Mouse (Mus musculus): ENCODE results near the gene Gli2. TPM values are rescaled to one million over a fixed set of nuclear protein-coding genes. Genes with fewer than 3 reads are reported as not detected.

The Gli2 gene
- total RNA-seq (2021) = 1.5 and 2.3 TPM in 2 replicates
- long read RNA-seq, experiment 1 = 0 reads
- long read RNA-seq, experiment 2 = 0 reads

DNA sequence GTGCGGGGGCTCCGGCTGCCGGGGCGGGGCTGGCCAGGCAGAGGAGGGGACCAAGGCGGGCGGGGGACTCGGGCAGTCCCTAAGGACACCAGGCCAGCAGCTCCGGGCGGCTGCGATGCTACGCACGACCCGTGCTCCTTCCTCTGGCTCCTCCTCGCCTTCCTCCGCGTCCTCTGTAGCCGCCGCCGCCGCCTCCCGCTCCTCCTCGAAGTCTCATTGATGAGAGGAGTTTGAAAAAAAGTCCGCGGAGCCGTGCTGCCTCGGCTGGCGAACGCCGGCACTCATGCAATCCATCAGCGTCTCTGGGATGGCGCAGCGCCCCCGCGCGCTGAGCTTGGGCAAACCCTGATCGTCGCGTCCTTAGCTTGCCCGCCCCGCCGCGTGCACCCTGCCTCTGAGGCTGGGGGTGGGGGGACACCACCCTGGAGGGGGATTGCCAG, at the start of gene Gli2:
Gene Gli2, minus strand, starts transcription at position 218 of the 440 bp plus-strand sequence.
- DNase-seq = peak; percentile 90

DNA sequence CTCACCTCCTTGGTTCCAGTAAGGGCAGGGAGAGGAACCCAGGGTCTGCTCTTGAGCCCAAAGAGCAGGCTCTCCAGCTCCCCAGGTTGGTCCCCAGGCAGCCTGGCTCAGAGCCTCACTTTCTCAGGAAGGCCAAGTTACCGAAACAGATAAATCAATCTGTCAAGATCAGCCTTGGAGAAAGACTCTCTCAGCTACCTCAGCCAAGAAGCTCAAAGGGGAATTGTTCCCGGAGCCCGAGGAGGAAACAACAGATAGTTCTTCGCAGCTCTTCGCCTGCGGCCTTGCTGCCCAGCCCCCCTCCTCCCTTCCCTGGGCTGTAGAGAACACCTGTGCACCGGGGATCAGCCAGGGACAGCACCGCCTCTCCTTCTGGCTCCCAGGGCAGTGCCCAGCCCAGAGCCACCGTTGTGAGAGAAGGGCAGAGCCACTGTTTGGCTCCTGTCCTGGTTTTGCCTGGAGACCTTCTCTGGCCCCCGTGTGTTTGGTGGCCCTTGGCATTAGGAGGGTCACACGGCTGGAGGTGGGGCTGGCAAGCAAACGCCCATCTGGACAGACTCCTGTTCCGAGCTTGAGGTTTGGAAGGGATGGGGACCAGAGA, 44.6 kb upstream of the Gli2 start:
- peak; percentile 49 for DNase-seq

DNA sequence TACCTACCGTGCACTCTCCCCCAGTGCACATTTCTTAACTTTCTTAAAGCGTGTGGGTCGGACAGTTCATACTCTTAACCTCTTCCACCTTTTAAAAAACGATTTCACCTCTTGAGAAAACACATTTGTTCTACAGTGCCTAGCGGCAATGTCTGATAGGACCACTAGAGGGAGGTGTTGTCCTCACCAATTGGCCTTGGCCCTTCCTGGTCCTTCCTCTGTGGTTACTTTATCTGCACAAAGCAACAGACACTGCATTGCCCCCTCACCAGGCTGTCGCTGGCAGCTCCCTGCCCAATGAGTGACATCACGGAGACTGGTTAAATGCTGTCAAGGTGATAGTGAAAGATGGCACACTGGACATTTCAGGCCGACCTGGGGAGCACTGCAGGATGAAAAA, 40.3 kb upstream of the Gli2 start:
- peak; percentile 82 for DNase-seq

DNA sequence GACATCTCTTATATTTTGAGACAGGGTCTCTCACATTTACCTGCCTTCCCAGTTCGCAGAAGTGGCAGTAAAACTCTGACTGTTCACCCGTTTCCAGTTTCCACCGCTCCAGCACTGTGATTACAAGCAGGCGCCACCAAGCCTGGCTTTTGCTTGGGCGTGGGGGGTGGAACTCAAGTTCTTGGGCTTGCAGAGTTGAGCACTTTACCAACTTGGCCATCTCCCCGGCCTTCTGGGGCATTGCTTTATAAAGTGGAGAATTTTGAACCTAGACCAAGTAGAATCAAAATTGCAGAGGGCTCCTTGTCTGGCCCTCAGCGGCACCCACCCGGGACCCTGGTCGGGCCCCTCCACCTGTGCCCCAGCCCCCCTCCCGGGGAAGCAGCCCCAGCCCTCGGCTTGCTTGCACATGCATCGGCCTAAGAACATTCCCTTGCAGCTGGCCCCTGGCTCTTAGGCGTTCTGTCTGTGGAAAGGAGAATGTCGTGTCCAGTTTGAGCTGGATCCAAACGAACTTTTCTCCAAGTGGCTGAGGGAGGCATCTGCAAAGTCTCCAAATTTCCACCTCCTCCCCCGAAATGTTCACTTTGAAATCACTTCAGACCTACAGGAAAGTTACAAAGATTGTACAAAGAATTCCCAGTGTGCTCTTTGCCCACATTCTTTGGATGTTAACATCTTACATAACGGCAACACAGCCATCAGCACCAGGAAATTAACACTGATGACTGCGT, 36.6 kb upstream of the Gli2 start:
- peak; percentile 37 for DNase-seq

DNA sequence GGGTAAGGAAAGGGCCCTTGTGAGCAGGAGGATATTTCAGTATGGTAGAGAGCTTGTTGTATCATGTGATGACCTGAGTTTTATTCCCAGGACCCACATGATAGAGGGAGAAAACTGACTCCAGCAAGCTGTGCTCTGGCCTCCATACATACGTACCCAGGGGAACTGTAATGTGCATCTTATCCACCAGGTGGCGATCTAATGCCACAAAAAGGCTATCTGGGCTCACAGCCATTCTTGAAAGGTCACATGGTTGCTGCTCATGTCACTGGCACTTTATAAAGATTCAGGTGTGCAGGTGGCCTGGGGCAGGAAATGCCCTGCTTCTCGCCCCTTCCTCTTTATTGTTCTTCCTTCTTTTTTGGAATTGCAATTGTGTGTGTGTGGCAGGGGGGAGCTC, 34.1 kb upstream of the Gli2 start:
- peak; percentile 86 for DNase-seq

DNA sequence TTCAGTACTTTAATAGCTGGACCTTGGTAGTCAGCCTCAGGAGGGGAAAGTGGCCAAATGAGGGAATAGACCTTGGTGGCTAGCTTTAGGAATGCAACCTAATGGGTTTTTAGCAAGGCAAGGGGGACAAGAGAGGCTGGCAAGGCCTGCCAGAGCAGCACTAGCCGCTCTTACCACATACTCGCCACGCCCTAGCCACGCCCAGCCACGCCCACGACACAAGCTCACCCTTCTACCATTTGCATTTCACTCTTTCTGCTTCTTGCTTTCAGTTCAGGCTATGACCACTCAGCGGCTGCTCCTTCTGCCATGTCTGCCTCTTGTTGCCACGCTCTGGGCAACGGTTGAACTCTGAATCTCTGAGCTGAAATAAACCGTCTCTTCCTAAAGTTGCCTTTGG, 32.4 kb upstream of the Gli2 start:
- no peak for DNase-seq

DNA sequence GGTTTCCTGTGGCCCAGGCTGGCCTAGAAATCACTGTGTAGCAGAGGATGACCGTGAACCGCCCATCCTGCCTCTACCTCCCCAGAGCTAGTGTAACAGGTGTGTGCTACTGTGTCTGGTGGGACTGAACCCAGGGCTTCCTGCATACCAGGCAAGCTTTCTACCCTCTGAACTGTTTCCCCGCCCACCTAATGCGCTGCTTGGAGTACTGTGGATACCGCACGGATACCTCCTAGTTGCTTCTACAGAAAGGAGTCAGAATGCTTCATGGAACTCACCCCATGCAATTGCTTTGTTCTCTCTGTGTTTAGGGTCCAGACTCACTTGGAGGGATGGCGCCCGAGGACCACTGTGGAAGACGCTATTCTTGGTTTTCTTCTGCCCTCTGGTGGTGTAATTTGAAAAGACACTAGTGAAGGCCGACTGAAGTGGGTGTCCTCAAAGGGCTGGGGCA, 30.1 kb upstream of the Gli2 start:
- peak; percentile 44 for DNase-seq

DNA sequence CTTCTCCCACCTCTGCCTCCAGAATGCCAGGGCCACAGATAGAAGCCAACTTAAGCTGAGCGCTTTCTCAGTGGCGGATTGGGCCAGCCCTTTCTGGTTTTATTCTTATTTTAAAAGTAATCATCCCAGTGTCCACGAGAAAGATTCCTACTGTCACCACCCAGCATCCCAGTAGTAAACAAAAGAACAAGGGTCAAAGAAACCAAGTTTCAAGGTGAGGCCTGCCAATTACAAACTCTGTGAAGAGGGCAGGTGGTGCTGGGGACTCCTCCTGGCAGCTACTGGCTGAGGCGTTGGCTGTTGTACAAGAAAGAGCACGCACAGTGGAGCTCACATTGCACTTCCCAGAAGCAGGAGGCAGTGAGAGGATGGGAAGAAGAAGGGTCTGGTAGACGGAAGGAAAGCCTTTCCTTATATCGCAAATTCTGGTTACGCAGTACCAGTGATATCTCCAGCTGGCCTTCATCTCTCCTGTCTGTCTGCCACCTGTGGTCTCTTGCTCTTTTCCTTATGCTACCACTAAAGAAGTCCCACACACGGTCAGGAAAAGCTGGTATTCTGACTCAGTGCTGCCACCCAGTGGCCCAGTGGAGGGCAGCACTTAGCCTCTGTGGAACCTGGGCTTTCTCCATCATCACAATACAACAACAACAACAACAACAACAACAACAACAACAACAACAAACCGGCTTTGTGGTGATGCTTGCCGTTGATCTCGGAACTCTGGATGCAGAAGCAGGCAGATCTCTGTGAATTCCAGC, 29.0 kb upstream of the Gli2 start:
- peak; percentile 54 for DNase-seq

DNA sequence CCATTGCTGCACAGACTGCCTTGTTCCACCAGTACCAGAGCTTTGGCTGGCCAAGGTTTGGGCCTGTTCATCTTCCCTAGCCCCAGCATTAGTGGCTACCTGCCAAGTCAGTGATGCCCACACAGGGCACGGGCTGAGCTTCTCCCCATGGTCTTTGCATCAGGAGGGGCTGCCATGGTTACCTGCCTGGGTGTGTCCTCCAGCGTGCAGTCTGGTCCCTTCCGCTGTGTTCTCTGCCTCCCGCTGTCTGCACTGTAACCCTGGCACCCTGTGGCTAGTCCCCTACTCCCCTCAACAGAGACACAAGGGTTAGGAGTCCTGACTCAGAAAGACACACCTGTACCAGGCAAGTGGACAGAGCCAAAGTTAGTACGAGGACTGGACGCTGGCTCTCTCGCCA, 24.5 kb upstream of the Gli2 start:
- no peak for DNase-seq

DNA sequence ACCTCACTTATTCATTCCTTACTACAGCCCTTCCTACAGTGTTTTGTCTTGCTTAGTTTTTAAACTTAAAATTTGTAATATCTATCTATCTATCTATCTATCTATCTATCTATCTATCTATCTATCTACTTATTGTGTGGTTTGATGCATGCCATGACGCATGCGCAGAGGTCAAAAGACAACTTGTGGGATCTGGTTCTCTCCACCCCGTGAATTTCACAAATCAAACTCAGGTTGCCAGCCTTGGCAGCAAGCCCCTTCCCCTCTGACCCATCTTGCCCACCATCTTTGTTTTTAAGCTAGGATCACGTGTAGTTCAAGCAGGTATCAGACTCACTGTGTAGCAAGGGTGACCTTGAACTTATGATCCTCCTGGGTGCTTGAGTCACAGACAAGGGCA, 22.9 kb upstream of the Gli2 start:
- no peak for DNase-seq

DNA sequence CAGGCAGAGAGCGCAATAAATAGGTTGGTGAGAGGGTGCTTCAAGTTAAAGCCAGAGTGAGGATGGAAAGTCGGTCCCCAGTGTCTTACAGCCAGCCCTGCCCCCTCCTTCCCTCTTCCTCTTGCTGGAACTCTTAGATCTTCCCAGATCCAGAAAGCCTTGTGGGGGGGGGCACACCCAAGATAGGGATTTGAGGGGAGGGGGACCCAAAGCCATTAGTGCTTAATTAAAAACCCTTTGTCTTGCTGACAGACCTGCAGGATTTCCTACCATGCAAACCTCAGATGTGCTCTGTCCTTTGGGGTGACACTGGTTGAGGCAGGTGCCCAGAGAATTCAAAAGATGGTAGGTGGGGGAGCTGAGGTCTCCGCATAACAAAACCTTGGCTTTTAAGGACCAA, 22.5 kb upstream of the Gli2 start:
- DNase-seq = no peak

DNA sequence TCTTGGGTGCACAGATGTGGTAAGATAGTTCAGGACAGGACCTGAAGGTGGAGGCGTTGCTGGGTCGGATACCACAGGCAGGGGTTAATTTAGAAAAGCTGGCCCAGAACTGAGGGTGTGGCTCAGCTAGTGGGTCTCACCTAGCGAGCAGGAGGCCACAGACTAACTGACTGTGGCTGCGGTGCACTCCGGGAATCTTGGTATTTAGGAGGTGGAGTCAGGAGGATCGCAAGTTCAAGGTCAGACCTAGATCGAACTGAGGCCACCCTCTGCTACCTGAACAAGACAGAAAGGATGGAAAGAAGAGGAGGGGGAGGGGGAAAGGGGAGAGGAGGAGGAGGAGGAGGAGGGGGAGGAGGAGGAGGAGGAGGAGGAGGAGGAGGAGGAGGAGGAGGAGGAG, 22.1 kb upstream of the Gli2 start:
- no peak for DNase-seq

DNA sequence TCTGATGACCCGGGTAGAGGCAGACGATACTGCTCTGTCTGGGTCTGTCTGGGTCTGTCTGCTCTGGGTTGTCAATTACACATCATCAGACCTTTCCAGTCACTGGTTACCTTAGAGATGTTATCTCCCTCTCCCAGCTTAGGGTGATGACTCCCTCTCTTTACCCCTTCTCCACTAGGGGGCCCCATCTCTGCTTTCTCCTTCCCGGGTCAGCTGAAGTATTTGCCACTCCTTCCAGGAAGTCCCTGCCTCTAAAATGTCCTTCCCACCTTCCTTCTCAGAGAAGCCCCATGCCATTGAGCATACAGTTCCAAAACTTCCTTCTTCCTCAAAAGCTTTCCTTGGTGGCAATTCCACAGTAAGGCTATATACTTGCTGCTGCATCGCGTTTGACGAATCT, 21.5 kb upstream of the Gli2 start:
- DNase-seq = no peak

DNA sequence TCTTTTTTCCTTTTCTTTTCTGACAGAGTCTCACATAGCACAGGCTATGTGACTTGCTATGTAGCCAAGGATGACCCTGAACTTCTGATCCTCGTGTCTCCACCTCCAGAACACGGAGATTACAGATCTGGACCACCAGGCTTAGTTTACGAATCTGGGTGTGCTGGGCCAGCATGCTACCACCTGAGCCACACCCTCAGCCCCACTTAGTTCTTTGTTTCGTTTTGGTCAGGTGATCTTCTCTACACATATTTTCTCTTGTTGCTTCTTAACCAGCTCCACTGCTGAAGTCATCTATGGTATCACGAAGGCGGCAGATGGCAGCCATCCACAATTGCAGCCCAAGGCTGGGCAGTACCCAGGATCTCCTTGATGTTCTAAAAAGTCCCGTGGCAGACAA, 20.5 kb upstream of the Gli2 start:
- no peak for DNase-seq

DNA sequence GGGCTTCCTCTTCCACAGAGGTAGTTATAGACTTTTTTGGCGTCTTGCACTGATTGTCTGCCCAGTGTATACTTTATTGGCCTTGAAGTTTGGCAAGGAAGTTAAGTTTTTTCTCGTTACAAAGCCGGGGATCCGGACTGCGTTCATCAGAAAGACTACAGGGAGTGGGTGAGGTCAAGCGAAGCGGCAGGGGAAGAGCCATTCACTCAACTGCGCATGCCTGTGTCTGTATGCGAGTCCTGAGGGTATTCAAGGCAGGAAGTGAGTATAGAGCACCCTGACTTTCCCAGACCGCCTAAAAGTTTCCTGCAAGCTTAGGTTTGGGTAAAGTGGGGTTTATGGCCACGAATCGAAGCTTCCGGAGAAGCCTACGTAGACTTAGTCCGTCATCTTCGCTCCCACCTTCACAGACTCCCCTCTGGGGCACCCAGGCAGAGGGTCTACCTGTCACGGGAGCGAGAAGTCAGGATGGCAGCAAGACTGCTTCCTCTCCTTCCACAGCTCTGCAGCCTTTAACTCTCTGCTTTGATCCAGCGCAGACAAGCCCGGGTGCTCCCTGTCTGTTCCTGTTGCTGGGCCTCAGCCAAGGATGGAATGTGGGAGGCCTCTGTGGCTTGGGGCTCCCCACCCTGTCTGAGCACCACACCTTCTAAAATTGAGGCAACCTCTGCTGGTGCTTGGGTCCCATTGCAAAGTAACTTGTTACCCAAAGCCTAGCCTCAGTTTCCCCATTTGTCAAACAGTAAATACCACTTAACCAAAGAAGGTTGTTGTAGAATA, 11.7 kb upstream of the Gli2 start:
- no peak for DNase-seq

DNA sequence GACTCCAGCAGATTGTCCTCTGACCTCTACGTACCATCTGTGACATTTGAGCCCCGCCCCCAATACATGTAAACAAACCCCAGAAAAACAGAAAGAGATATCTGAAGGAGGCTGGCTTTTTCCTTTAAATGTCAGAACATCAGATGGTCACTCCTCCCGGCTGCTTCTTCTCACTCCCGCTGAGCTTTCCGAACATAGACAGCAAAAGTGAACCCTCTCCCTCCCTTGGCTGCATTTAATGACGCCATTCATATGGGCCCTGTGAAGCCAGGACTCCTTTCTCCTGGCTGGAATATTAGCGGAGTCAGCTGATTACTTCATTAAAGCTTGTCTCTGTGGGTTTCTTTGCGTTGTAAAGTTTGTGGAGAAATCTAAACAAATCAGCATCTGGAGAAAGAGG, 3.1 kb upstream of the Gli2 start:
- no peak for DNase-seq

DNA sequence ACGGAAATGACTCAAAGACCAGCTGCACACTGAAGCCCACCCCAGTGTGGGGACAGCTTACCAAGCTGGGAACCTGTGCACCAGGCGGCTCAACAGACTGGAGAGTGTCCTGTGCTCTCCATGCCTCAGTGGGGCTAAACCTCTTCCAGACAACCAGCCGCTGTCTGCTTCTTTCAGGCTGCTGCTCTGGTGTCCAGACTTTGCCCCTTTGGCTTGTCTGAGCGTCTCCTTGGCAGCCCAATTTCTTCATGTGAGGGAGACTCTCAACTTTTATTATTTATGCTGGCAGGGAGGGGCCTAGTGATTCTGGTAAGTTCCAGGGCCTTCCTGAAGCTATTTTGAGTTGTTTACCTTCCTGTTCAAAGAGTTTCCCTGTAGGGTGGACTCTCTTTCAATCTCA, 2.4 kb upstream of the Gli2 start:
- no peak for DNase-seq

DNA sequence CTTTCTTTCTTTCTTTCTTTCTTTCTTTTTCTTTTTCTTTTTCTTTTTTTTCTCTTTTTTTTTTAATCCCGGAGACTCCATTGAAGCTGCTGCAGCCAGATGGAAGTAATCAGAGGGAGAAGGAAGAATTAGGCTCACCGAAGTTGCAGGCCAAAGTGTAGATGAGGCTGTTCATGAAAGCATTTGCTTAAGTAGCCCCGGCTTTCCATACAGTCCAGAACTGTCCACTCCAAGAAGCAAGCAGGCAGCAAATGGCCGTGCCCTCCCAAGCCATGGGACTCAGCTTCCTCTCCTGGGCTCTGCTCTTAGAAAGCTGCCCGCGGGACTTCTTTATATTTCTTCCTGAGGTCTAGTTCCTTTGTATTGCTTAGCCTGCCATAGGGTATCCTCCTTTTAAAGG, 1.0 kb upstream of the Gli2 start:
- no peak for DNase-seq

DNA sequence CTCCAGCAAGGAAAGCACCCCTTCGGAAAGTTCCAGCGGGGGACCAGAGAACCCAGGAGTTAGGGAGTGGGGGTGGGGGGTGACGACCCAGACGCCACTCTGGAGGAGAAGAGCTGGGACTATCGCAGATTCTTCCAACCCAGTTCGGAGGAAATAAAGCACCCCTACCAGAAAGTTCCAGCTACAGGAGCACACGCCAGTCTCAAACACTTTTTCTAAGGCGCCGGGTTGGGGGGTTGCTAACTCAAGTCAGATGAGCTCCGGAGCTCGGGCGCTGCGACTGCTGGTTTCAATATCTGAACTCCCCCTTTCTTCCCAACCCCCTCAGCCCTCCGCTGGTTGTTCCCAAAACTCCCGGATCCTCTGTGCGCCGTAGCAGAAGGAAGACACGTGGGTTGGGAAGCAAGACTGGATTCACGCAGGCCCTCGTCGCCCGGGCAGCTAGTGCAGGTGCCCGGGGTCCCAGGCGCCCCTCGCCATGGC, 494 bp upstream of the Gli2 start:
- DNase-seq = peak; percentile 31

DNA sequence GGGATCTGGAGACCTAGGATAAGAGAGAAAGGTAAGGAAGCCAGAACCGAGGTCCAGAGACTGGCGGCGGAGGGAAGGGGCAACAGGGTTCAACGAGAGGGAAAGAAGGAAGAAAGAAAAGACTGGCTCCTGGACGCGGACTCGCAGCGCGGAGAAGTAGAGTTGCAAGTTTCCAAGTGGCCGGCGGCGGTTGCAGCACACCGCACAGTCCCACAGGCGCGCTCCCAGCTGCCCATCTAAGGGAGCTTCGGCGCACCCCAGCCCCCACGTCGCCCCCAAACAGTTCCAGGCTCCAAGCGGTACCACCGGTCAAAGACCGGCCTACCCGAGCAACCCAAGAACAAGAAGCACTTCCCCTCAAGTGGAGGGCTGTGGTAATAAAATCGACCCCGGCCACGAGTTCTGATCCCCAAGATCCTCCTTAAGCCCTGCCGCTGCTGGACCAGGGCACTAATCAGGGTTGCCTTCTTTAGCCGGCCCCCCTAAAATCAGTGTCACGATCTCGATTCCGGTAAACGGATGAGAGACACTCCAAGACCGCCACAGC, 715 bp downstream of the Gli2 start:
- peak; percentile 32 for DNase-seq

DNA sequence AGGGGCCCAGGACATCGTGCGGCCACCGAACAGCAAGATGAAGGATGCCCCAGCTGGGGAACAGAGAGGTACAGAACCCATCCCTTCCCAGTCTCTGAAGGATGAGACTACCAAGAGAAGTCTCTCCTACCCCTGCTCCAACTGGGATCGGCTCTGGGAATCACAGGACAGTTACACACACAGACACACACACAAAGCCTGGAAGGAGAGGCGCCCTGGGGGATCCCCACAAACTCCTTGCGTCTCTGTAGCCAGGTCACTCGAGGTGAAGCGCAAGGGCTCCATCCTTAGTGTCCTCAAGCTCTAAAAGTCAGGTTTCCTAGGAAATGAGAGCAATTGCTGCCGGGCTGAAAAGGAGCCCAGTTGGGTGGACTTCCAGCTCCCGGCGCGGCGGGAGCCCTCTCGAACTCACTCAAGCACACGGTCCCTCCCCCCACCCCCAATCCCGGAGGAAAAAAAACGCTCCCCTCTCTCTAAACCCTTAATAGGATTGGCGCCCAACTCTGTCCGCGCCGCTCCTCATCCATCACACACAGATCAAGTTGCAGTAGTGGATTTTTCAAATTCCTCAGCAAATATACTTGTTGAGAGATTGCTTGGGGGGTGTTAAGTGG, 1.4 kb downstream of the Gli2 start:
- DNase-seq = no peak

Data from adrenal gland, postnatal 14 days (tissue).